Mouse (Mus musculus): ENCODE data around the gene Prkaa1. TPM values are rescaled to one million over a fixed set of nuclear protein-coding genes. Genes with fewer than 3 reads are reported as not detected.
"Not testable (repeated sequence)": the region's sequence is repeated elsewhere in the genome, so short reads cannot be mapped to it uniquely, and the experiment has no call there.

The Prkaa1 gene
- polyA plus RNA-seq, 1 experiment from 2014 or later = 21.1 TPM

- DNase-seq (ENCODE audit: low spot score) = no peak
- Histone ChIP-seq H3K9me3 (no peaks in the 10 kb centered on the region), H3K27me3 (ENCODE audit: insufficient read depth, poor library complexity, severe bottlenecking) (no peaks in the 10 kb centered on the region), H3K4me3 (peak overlapping the region; percentile 76), H3K36me3 (peaks cover 49% of the 10 kb centered on the region), H3K27ac (peak overlapping the region; percentile 91), H3K4me1 (peaks cover 13% of the 10 kb centered on the region)
- 3% methylated on average over 22 of the region's 22 CpGs for WGBS
Observed at GRCm38 (mm10) chr15:5117031-5117601, 26.5 kb upstream of the Prkaa1 start.

DNA sequence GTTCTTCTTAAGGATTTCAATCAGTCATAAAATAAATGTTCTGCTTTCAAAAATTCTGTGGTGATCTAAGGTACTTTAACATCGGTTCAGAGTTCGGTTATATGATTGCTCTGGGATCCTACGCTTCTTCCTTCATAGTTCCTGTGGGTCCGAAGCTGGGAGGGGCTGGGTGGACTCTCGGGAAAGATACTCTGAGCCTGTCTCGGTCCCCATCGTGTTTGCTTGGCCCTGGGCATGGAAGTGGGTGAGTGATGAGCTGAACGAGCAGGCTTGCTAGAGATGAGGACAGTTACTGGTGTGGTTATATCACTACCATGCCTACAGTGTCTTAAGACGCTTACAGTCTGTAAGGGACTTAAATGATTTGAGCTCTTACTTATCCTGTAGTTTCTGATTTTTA lies 25.0 kb upstream of the Prkaa1 start:
- no peak for DNase-seq (ENCODE audit: low spot score)
- Histone ChIP-seq H3K4me1 (peaks cover 13% of the 10 kb centered on the region), H3K36me3 (peaks cover 63% of the 10 kb centered on the region), H3K27me3 (ENCODE audit: insufficient read depth, poor library complexity, severe bottlenecking) (no peaks in the 10 kb centered on the region), H3K4me3 (0 out of 2 replicates have a peak overlapping the region, but pooled peaks have one; percentile 3), H3K27ac (no peak overlapping the region), H3K9me3 (no peaks in the 10 kb centered on the region)
- WGBS = 83% methylated on average over 9 of the region's 9 CpGs

GRCm38 (mm10) chr15:5119192-5119591 lies 24.5 kb upstream of the Prkaa1 start:
- H3K36me3 ChIP-seq = peaks cover 64% of the 10 kb centered on the region
- no peaks in the 10 kb centered on the region for H3K9me3 ChIP-seq
- H3K27ac ChIP-seq = no peak overlapping the region
- peaks cover 13% of the 10 kb centered on the region for H3K4me1 ChIP-seq
- no peak for DNase-seq (ENCODE audit: low spot score)
- H3K27me3 ChIP-seq (ENCODE audit: insufficient read depth, poor library complexity, severe bottlenecking) = no peaks in the 10 kb centered on the region
- WGBS = 80% methylated on average over 2 of the region's 2 CpGs
- H3K4me3 ChIP-seq = no peak overlapping the region

DNA sequence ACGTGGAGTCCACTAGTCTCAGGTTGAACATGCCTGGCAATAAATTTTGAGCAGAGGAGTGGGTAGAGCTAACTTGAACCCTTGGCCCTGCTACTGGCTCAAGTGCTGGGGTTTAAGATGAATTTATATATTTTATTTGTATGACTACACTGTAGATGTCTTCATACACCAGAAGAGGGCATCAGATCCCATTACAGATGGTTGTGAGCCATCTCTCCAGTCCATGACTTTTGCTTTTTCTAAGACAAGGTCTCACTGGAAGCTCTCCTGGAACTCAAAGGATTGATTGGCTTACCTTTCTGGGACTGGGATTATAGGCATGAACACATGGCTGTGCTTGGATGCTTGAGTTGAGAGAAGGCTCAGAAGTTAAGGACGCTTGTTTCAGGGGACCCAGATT lies 24.0 kb upstream of the Prkaa1 start:
- WGBS = 95% methylated on average over 2 of the region's 2 CpGs
- H3K9me3 ChIP-seq = no peaks in the 10 kb centered on the region
- H3K27ac ChIP-seq = no peak overlapping the region
- H3K4me1 ChIP-seq = peaks cover 13% of the 10 kb centered on the region
- DNase-seq (ENCODE audit: low spot score) = no peak
- peaks cover 70% of the 10 kb centered on the region for H3K36me3 ChIP-seq
- H3K27me3 ChIP-seq (ENCODE audit: insufficient read depth, poor library complexity, severe bottlenecking) = no peaks in the 10 kb centered on the region
- H3K4me3 ChIP-seq = no peak overlapping the region

GRCm38 (mm10) chr15:5121535-5122313 lies 21.9 kb upstream of the Prkaa1 start:
- H3K4me3 ChIP-seq = no peak overlapping the region
- H3K27ac ChIP-seq = no peak overlapping the region
- peaks cover 75% of the 10 kb centered on the region for H3K36me3 ChIP-seq
- WGBS = 86% methylated on average over 12 of the region's 12 CpGs
- no peak for DNase-seq (ENCODE audit: low spot score)
- no peaks in the 10 kb centered on the region for H3K9me3 ChIP-seq
- no peaks in the 10 kb centered on the region for H3K27me3 ChIP-seq (ENCODE audit: insufficient read depth, poor library complexity, severe bottlenecking)
- H3K4me1 ChIP-seq = peaks cover 7% of the 10 kb centered on the region

GRCm38 (mm10) chr15:5126456-5126855 lies 17.2 kb upstream of the Prkaa1 start:
- Histone ChIP-seq H3K27ac (no peak overlapping the region), H3K9me3 (no peaks in the 10 kb centered on the region), H3K36me3 (peaks cover 32% of the 10 kb centered on the region), H3K27me3 (ENCODE audit: insufficient read depth, poor library complexity, severe bottlenecking) (no peaks in the 10 kb centered on the region), H3K4me1 (no peaks in the 10 kb centered on the region), H3K4me3 (no peak overlapping the region)
- WGBS = 77% methylated on average over 4 of the region's 4 CpGs
- DNase-seq (ENCODE audit: low spot score) = no peak

- Histone ChIP-seq H3K4me1 (no peaks in the 10 kb centered on the region), H3K9me3 (no peaks in the 10 kb centered on the region), H3K27me3 (ENCODE audit: insufficient read depth, poor library complexity, severe bottlenecking) (no peaks in the 10 kb centered on the region), H3K4me3 (no peak overlapping the region), H3K36me3 (peaks cover 22% of the 10 kb centered on the region), H3K27ac (no peak overlapping the region)
- 82% methylated on average over 2 of the region's 2 CpGs for WGBS
- no peak for DNase-seq (ENCODE audit: low spot score)
Observed at GRCm38 (mm10) chr15:5127487-5127886, 16.2 kb upstream of the Prkaa1 start.

DNA sequence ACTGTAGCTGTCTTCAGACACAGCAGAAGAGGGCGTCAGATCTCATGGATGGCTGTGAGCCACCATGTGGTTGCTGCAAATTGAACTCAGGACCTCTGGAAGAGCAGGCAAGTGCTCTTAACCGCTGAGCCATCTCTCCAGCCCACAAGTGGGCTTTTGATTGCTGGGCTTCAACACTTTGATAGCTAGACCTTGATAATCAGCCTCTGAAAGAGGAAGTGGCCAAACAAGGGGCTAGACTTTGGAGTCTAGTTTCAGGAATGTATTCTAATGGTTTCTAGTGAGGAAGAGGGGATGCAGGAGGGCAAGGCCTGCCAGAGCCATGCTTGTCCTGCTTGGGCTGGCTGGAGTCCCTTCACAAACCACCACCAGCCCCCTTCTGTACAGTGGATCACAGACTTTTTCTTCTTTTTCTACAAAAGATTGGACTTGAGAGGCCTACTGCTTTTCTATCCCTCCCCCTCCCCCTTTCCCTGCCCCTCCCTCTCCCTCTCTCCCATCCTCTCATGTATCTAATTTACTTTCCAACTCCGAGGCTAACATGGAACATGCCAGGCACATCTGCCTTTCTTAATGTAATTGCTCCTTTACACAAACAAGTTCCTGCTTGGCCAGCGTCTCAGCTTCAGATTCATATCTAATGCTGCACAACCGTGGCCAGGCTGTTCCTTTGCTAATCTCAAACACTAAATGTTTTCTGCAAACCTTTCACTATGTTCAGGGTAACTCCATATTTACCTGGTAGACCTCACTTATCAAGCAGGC lies 15.3 kb upstream of the Prkaa1 start:
- H3K9me3 ChIP-seq = no peaks in the 10 kb centered on the region
- H3K27me3 ChIP-seq (ENCODE audit: insufficient read depth, poor library complexity, severe bottlenecking) = no peaks in the 10 kb centered on the region
- H3K4me1 ChIP-seq = no peaks in the 10 kb centered on the region
- H3K4me3 ChIP-seq = no peak overlapping the region
- H3K36me3 ChIP-seq = peaks cover 13% of the 10 kb centered on the region
- 63% methylated on average over 5 of the region's 5 CpGs for WGBS
- no peak overlapping the region for H3K27ac ChIP-seq
- DNase-seq (ENCODE audit: low spot score) = peak; percentile 66

DNA sequence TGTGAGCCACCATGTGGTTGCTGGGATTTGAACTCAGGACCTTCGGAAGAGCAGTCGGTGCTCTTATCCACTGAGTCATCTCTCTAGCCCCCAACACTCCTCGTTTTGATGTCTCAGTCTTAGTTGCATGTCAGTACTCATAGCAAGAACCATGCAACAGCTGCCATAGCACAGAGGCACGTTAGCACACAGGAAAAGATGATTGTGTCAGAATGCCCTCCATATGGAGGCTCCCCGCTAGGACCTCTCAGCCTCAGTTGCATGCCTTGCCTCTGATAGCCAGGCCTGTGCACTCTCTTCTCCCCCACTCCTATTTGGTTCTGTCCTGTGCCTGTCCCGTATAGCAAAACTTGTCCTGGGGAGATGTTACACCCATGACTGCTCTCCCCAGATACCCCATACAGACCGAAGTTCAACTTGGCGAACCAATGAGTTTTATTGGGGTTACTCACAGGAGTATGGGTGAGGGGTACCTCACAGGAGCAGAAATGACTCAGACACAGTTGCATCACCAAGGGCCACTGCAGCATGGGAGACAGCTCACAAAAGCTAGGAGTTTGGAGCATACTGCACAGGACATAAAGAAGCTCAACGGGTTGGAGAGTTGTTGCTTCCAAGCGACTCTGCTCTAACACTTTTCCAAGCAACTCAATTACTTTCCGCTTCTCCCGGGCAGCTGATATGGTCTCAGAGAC lies 14.4 kb upstream of the Prkaa1 start:
- 88% methylated on average over 12 of the region's 12 CpGs for WGBS
- Histone ChIP-seq H3K27me3 (ENCODE audit: insufficient read depth, poor library complexity, severe bottlenecking) (no peaks in the 10 kb centered on the region), H3K36me3 (peaks cover 9% of the 10 kb centered on the region), H3K9me3 (no peaks in the 10 kb centered on the region), H3K27ac (no peak overlapping the region), H3K4me3 (no peak overlapping the region), H3K4me1 (no peaks in the 10 kb centered on the region)
- DNase-seq (ENCODE audit: low spot score) = peak; percentile 61

DNA sequence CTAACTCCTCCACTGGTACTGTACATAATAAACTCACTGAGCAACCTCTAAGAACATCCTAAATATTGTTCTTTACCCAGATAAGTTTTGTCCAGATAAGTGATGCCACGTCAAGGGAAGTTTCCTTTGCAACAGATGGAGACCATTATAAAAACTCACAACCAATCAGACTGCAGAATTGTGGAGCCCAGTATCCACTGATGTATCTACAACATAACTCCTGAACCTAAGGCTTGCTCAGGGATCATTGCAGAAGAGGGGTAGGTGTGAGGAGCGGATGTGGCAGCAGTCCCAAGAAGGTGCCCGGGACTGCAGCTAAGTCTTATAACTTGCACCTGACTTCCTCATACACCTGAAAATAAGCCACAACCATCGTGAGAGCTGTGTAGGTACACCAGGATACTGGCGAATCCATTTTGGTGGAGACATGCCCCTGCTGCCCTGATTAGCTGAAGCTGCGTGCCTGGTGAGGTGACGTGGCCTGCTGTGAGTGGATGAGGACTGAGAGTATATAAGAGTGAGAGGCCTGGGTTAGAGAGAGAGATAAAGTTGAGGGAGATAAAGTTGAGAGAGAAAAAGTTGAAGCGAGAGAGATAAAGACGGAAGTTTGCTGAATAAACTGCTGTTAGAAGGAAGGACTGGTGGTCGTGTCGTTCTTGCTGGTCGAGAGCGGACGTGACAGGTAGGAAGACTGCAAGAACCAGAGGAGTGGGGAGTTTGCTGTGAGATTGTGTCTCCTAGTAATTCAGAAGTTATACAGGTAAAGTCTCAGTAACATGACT lies 12.6 kb upstream of the Prkaa1 start:
- WGBS = 59% methylated on average over 14 of the region's 14 CpGs
- not testable (repeated sequence) for H3K36me3 ChIP-seq; H3K9me3 ChIP-seq; H3K27ac ChIP-seq; H3K4me1 ChIP-seq; H3K27me3 ChIP-seq (ENCODE audit: insufficient read depth, poor library complexity, severe bottlenecking); H3K4me3 ChIP-seq
- peak; percentile 46 for DNase-seq (ENCODE audit: low spot score)

GRCm38 (mm10) chr15:5133301-5133700 lies 10.4 kb upstream of the Prkaa1 start:
- Histone ChIP-seq H3K4me3 (no peak overlapping the region), H3K27ac (no peak overlapping the region), H3K9me3 (no peaks in the 10 kb centered on the region), H3K36me3 (no peaks in the 10 kb centered on the region), H3K4me1 (no peaks in the 10 kb centered on the region), H3K27me3 (ENCODE audit: insufficient read depth, poor library complexity, severe bottlenecking) (no peaks in the 10 kb centered on the region)
- peak; percentile 36 for DNase-seq (ENCODE audit: low spot score)
- WGBS = 77% methylated on average over 3 of the region's 3 CpGs

DNA sequence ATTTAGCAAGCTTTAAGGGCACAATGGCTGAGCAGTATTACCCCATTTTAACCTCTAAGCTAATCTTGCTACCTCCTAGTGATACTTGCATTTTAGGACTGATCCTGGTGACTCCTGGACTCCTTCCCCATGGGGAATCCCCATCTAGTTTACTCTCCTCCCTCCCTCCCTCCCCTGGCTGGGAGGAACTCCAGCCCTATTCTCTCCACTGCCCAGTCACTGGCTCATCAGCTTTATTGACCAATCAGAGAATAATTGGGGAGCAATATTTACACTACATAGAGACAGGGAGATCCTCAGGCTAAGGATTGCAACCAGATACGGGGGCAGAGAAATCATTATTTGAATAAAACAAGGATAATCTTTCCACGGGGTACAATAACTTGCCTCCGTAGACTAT lies 9.5 kb upstream of the Prkaa1 start:
- 92% methylated on average over 3 of the region's 3 CpGs for WGBS
- Histone ChIP-seq H3K4me1 (no peaks in the 10 kb centered on the region), H3K36me3 (no peaks in the 10 kb centered on the region), H3K9me3 (no peaks in the 10 kb centered on the region), H3K4me3 (no peak overlapping the region), H3K27me3 (ENCODE audit: insufficient read depth, poor library complexity, severe bottlenecking) (no peaks in the 10 kb centered on the region), H3K27ac (no peak overlapping the region)
- peak; percentile 17 for DNase-seq (ENCODE audit: low spot score)
